Mouse (Mus musculus) forebrain, postnatal 0 days (tissue): ENCODE data around the gene Rtn1. TPM values are rescaled to one million over a fixed set of nuclear protein-coding genes. Genes with fewer than 3 reads are reported as not detected.
A peak's percentile ranks its signal among the peaks of the same experiment; 100 is the strongest.

Experiments used
- ATAC-seq: fragments of 200-750 bp; cut with Nextera tagmentation; 2 replicates; pipeline ENCODE4 v1.8.0; 2017; ENCODE audit warnings: mild to moderate bottlenecking, moderate library complexity
- DNase-seq: peaks from one replicate; pipeline ENCODE4 v3.0.0-alpha.2; 2015
- H3K27ac ChIP-seq: fragments of 300-500 bp; sonication (generic); 2 replicates; pipeline ENCODE4 v1.5.1; 2014; ENCODE audit warnings: low read depth, mild to moderate bottlenecking, antibody characterized with exemption, low read length, moderate library complexity, mixed read lengths
- H3K27me3 ChIP-seq: fragments of 300-500 bp; sonication (generic); 2 replicates; pipeline ENCODE4 v1.6.1; 2014; ENCODE audit warnings: mild to moderate bottlenecking, low read length, mixed read lengths; ENCODE audit not compliant: insufficient read depth
- H3K36me3 ChIP-seq: fragments of 300-500 bp; sonication (generic); 2 replicates; pipeline ENCODE4 v1.6.1; 2014; ENCODE audit warnings: mild to moderate bottlenecking, moderate library complexity; ENCODE audit not compliant: insufficient read depth
- H3K4me1 ChIP-seq: fragments of 300-500 bp; sonication (generic); 2 replicates; pipeline ENCODE4 v1.6.1; 2014; ENCODE audit warnings: antibody characterized with exemption; ENCODE audit not compliant: insufficient read depth
- H3K4me2 ChIP-seq: fragments of 300-500 bp; sonication (generic); 2 replicates; pipeline ENCODE4 v1.6.1; 2014; ENCODE audit warnings: low read depth, mild to moderate bottlenecking, moderate library complexity
- H3K4me3 ChIP-seq: fragments of 300-500 bp; sonication (generic); 2 replicates; pipeline ENCODE4 v1.5.1; 2014; ENCODE audit warnings: low read depth, low read length, mixed read lengths
- H3K9ac ChIP-seq: fragments of 300-500 bp; sonication (generic); 2 replicates; pipeline ENCODE4 v1.6.1; 2014; ENCODE audit warnings: mild to moderate bottlenecking
- H3K9me3 ChIP-seq: fragments of 300-500 bp; sonication (generic); 2 replicates; pipeline ENCODE4 v1.6.1; 2016; ENCODE audit warnings: low read length
- CTCF ChIP-seq: sonication (generic); IDR thresholded peaks from 2 replicates; pipeline ENCODE4 v1.5.1; 2016; ENCODE audit warnings: antibody characterized with exemption, control low read depth, low read depth
- WGBS: fragments of 180-500 bp; shearing (Covaris S2); extraction: QIAGEN DNeasy Blood & Tissue Kit; methylation state at CpG from one replicate; pipeline ENCODE4 v1.1.7; 2014; 5-methylcytosine and 5-hydroxymethylcytosine counted together
- polyA plus RNA-seq: library from polyadenylated mRNA; unstranded; fragments of >200 nt; fragmentation: Nextera tagmentation; extraction: Ambion mirVana; gene quantifications from 2 replicates; pipeline ENCODE4 v1.2.1, GENCODE M21; 2015
- total RNA-seq: library from RNA; depleted of rRNA; stranded (reverse); fragments of >200 nt; gene quantifications from 2 replicates; pipeline ENCODE4 v1.2.3, GENCODE M21; 2014

The Rtn1 gene
- total and polyA plus RNA-seq, 2 experiments from 2014 or later, result 1,411 to 3,605 TPM

DNA sequence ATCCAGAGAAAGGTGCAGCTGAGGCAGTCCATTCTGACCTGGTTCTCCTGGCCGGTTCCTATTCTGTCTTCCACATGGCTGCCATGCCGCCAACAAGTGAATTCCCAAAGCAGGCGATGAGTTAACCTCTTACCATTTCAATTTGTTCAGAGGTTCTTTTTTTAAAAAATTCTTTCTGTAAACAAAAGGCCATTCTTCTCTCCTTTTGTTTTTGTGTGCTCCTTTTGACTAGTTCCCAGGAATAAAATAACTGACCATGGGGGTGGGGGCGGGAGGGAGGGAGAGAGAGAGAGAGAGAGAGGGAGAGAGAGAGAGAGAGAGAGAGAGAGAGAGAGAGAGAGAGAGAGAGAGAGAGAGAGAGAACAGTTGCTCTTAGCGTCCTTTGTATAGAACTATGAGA is 3.8 kb downstream of the Rtn1 start:
- H3K27me3 ChIP-seq, result no peaks in the 10 kb centered on the region
- no peak overlapping the region for H3K27ac ChIP-seq
- WGBS, result 14% methylated on average over 5 of the region's 5 CpGs
- H3K4me1 ChIP-seq, result peaks cover 5% of the 10 kb centered on the region; the same call in 1 of the 2 replicates
- H3K36me3 ChIP-seq, result no peaks in the 10 kb centered on the region
- DNase-seq (no peak), ATAC-seq (no peak)
- H3K9me3 ChIP-seq, result no peaks in the 10 kb centered on the region
- no peak overlapping the region for H3K4me3 ChIP-seq
- H3K9ac ChIP-seq, result no peak overlapping the region
- no peak for TF ChIP-seq CTCF
- no peak overlapping the region; the same call in 1 of the 2 replicates for H3K4me2 ChIP-seq

DNA sequence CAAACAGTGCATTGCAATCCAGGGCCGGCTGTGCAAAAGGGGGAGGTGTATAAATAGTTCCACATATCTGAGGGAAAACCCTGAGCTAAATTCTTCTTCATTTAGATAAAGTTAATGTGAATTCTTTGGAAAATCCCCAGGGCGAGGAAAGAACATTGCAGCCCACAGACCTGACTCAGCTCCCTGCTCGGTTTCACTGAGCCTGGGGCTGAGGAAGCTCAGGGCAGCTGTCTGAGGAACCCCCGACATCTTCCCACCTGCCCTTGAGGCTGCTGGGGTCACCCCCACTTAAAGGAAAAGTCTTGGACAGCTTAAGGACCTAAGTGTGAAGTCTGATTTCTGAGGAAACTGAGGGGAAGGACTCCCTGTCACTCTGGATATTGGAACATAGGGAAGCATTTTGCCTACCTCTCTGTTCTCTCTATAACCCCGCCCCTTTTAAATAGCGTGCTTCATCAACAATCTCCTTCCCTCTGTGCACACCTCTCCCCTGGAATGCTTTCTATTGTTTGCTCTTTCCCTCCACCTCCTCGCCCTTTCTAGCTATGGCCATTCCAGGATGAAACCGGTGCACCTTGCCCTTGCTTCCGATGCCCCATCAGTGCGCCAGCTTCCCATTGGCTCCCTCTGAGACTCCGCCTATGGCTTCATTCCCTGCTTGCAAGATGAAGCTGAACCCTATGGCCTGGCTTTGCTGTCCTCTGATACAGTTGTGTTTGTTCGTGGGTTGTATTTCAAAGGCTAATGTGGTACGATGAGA is 15.6 kb downstream of the Rtn1 start:
- H3K27me3 ChIP-seq, result no peaks in the 10 kb centered on the region
- H3K36me3 ChIP-seq, result no peaks in the 10 kb centered on the region
- no peak overlapping the region for H3K4me3 ChIP-seq
- DNase-seq (no peak), ATAC-seq (no peak)
- H3K4me2 ChIP-seq, result no peak overlapping the region
- peaks cover 6% of the 10 kb centered on the region; the same call in 1 of the 2 replicates for H3K4me1 ChIP-seq
- no peaks in the 10 kb centered on the region for H3K9me3 ChIP-seq
- 58% methylated on average over 13 of the region's 13 CpGs for WGBS
- H3K9ac ChIP-seq, result no peak overlapping the region
- no peak for TF ChIP-seq CTCF
- no peak overlapping the region for H3K27ac ChIP-seq

DNA sequence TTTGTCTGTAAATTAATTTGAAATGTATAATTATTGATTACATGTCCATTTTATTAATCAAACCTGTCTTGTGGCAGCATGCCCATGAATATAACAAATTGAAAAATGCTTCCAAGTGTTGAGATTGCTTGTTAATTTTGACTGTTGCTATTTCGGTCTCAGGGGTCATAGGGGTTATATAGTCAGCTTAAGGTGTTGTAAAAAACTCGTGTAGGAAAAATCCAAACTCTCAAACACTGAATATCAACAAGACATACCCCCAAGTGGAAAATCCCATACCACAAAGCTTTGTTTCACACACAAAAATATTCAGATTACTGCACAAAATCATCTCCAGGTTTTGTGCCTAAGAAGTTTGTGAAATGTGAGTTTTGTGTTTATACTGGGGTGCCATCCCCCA is 18.5 kb downstream of the Rtn1 start:
- WGBS, result 83% methylated on average over 2 of the region's 2 CpGs
- Histone ChIP-seq H3K4me3 (no peak overlapping the region), H3K4me2 (no peak overlapping the region), H3K4me1 (peaks cover 6% of the 10 kb centered on the region; the same call in 1 of the 2 replicates), H3K27ac (no peak overlapping the region), H3K9ac (no peak overlapping the region), H3K9me3 (no peaks in the 10 kb centered on the region), H3K36me3 (no peaks in the 10 kb centered on the region), H3K27me3 (no peaks in the 10 kb centered on the region)
- no peak for TF ChIP-seq CTCF
- ATAC-seq (no peak), DNase-seq (no peak)

DNA sequence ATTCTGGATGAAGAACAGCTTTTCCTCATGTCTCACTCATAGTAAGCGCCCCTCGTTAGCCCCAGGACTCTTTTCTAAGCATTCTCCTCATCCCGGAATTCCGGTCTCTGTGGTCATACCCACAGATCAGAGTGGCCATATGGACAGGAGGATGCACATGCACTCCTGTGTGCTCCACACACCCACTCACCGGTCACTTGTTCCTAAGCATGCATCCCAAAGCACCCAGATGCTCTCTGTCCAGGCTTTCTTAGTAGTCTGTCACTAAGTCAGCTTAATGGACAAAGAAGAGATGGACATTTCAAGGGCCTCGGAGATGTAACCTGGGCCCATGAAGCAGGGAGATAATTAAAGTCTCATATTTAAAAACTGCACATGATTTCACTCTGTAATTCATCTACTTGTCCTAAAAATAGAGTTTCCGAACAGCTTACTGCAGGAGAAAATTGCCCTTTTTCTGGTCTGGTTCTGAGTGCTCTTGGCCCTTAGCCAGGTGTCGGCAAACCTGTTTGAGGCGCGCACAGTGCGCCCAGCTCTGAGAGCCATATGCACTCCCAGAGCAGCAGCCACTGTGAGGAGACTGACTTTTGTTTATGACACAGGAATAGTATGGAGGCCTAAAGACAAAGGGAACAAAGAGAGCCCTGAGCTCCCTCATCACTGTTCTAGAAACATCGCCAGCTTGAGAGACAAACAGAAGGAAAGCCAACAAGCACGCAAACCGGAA is 19.3 kb downstream of the Rtn1 start:
- Histone ChIP-seq H3K4me1 (peaks cover 6% of the 10 kb centered on the region; the same call in 1 of the 2 replicates), H3K4me3 (no peak overlapping the region), H3K9me3 (no peaks in the 10 kb centered on the region), H3K9ac (no peak overlapping the region), H3K27ac (no peak overlapping the region), H3K4me2 (no peak overlapping the region), H3K27me3 (no peaks in the 10 kb centered on the region), H3K36me3 (no peaks in the 10 kb centered on the region)
- WGBS, result 60% methylated on average over 14 of the region's 14 CpGs
- ATAC-seq (peak; percentile 48), DNase-seq (peak; percentile 41)
- TF ChIP-seq CTCF, result no peak

DNA sequence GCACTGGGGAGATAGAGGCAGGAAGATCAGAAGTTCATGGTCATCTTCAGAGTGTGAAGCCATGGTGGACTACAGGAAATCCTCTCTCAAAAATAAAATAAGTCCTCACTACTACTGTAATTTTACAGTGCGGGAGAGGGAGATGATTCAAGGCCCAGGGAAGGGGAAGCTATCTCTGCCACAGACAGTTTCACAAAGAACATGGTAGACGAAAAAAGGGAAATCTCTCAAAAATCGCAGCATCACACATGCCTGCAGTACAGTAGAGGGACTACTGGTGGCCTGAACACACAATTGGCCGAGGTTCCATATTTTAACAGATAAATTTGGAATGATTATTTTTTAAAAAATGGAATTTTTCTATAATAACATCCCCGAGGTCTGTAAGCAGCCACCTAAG is 20.0 kb downstream of the Rtn1 start:
- Histone ChIP-seq H3K36me3 (no peaks in the 10 kb centered on the region), H3K4me2 (no peak overlapping the region), H3K4me1 (peaks cover 6% of the 10 kb centered on the region; the same call in 1 of the 2 replicates), H3K9me3 (no peaks in the 10 kb centered on the region), H3K4me3 (no peak overlapping the region), H3K27me3 (no peaks in the 10 kb centered on the region), H3K9ac (no peak overlapping the region), H3K27ac (no peak overlapping the region)
- no peak for TF ChIP-seq CTCF
- ATAC-seq (no peak), DNase-seq (no peak)
- 91% methylated on average over 5 of the region's 5 CpGs for WGBS

DNA sequence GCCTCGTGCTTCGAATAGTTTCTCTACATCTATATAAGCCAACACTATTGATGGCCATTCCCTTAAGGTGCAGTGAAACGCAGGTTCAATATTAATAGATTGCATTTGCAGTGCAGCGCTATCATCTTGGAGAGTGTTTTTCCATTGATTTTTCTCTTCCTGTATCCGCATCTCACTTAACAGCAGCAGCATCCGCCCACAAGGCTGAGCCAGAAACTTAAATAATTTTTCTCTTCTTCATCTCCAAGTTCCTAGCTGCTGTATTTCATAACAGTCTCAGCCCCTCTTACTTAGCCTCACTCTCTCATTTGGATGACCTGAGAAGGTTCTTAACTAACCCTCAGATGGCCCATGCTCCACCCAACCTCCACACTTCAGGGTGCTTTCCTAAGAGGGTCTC is 20.7 kb downstream of the Rtn1 start:
- ATAC-seq, result no peak
- Histone ChIP-seq H3K27me3 (no peaks in the 10 kb centered on the region), H3K9ac (no peak overlapping the region), H3K9me3 (no peaks in the 10 kb centered on the region), H3K4me1 (peaks cover 6% of the 10 kb centered on the region; the same call in 1 of the 2 replicates), H3K27ac (no peak overlapping the region), H3K4me2 (no peak overlapping the region), H3K4me3 (no peak overlapping the region), H3K36me3 (no peaks in the 10 kb centered on the region)
- 88% methylated on average over 6 of the region's 6 CpGs for WGBS
- no peak for DNase-seq
- TF ChIP-seq CTCF, result no peak

DNA sequence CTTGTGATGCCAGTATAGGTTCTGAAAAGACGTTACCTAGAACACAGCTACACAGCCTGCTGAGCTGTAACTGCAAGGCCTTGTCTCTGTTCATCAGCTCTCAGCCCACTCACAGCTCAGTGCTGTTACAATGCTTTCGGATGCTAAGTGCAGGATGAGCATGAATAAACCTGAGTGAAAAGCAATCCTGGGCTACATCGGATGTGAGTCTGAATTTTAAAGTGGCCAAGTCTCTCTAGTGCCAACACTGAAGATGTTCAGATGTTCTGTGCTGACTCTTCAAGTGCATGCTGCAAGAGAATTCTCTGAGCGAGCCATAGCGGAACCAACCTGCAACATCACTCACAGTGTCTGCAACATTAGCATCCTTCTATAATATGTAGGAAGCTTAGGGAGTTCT is 32.5 kb downstream of the Rtn1 start:
- H3K4me2 ChIP-seq, result no peak overlapping the region
- no peak for TF ChIP-seq CTCF
- H3K36me3 ChIP-seq, result no peaks in the 10 kb centered on the region
- ATAC-seq (no peak), DNase-seq (no peak)
- no peaks in the 10 kb centered on the region for H3K27me3 ChIP-seq
- no peaks in the 10 kb centered on the region for H3K9me3 ChIP-seq
- no peak overlapping the region for H3K4me3 ChIP-seq
- no peak overlapping the region for H3K9ac ChIP-seq
- peaks cover 15% of the 10 kb centered on the region for H3K4me1 ChIP-seq
- no peak overlapping the region for H3K27ac ChIP-seq
- 78% methylated on average over 5 of the region's 5 CpGs for WGBS
